Mouse (Mus musculus) liver, embryonic 11.5 days (tissue): ENCODE data around the gene Sbsn. TPM values are rescaled to one million over a fixed set of nuclear protein-coding genes. Genes with fewer than 3 reads are reported as not detected.

Source experiments
- ATAC-seq: fragments of 200-750 bp; cut with Nextera tagmentation; replicated peaks from 2 replicates; pipeline ENCODE4 v1.8.0; 2017; ENCODE audit warnings: moderate number of reproducible peaks, mild to moderate bottlenecking, moderate TSS enrichment, moderate library complexity; ENCODE audit not compliant: low FRiP score
- DNase-seq: peaks from one replicate; pipeline ENCODE4 v3.0.0-alpha.2; 2017; ENCODE audit warnings: low spot score
- H3K27ac ChIP-seq: fragments of 300-500 bp; sonication (generic); 2 replicates; pipeline ENCODE4 v1.5.1; 2014; ENCODE audit warnings: mild to moderate bottlenecking, low read depth, low read length, control low read depth
- H3K27me3 ChIP-seq: fragments of 300-500 bp; sonication (generic); replicated peaks from 2 replicates; pipeline ENCODE4 v1.6.1; 2014; ENCODE audit warnings: low read length, mixed read lengths; ENCODE audit not compliant: control insufficient read depth, insufficient read depth
- H3K36me3 ChIP-seq: fragments of 300-500 bp; sonication (generic); 2 replicates; pipeline ENCODE4 v1.6.1; 2014; ENCODE audit warnings: mild to moderate bottlenecking, low read length, moderate library complexity, mixed read lengths; ENCODE audit not compliant: control insufficient read depth, insufficient read depth
- H3K4me1 ChIP-seq: fragments of 300-500 bp; sonication (generic); replicated peaks from 2 replicates; pipeline ENCODE4 v1.6.1; 2014; ENCODE audit warnings: low read length, mixed read lengths; ENCODE audit not compliant: control insufficient read depth, insufficient read depth
- H3K4me2 ChIP-seq: fragments of 300-500 bp; sonication (generic); 2 replicates; pipeline ENCODE4 v1.6.1; 2014; ENCODE audit warnings: mild to moderate bottlenecking, control low read depth, moderate library complexity
- H3K4me3 ChIP-seq: fragments of 300-500 bp; sonication (generic); 2 replicates; pipeline ENCODE4 v1.5.1; 2014; ENCODE audit warnings: low read depth, low read length, control low read depth
- H3K9ac ChIP-seq: fragments of 300-500 bp; sonication (generic); 2 replicates; pipeline ENCODE4 v1.6.1; 2014; ENCODE audit warnings: low read depth, low read length, control low read depth
- H3K9me3 ChIP-seq: fragments of 300-500 bp; sonication (generic); 2 replicates; pipeline ENCODE4 v1.6.1; 2016; ENCODE audit warnings: low read length, inconsistent platforms, mixed read lengths; ENCODE audit not compliant: control insufficient read depth
- WGBS: fragments of 180-500 bp; shearing (Covaris S2); extraction: QIAGEN DNeasy Blood & Tissue Kit; methylation state at CpG from one replicate; pipeline ENCODE4 v1.1.7; 2014; 5-methylcytosine and 5-hydroxymethylcytosine counted together
- polyA plus RNA-seq: library from polyadenylated mRNA; unstranded; fragments of >200 nt; fragmentation: Nextera tagmentation; extraction: Ambion mirVana; gene quantifications from 2 replicates; pipeline ENCODE4 v1.2.1, GENCODE M21; 2014

Gene Sbsn
- polyA plus RNA-seq: 0.07 and 0.21 TPM in 2 replicates

DNA sequence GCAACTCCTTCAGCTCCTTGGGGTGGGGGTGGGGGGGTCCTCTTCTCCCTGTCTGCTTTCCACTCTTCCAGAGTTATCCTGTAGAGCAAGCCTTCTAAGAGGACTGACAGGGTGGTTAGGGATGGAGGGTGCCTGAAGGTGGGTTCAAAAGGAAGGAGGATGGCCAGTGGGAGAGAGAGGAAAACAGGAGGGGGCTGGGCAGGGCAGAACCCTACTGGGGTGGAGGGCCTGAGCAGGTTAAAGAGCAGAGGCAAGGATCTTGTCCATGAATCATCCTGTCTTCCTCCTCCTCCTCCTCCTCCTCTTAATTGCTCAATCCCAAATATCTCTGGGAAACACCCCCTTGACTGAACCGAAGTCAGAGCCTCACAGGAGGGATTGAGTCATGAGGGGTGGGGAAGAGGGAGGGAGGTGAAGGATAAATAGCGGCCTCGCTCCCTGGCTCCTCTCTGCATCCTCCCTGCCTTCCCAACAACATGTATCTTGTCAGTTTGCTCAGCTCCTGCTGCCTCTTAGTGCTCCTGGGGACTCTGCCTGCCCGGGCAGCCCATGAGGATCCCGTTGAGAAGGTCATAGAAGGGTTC lies at the start of gene Sbsn:
Gene Sbsn (plus strand): TSS at position 386 of the 584 bp plus-strand sequence.
- 54% methylated on average over 5 of the region's 5 CpGs for WGBS
- no peak within 1 kb of the TSS for H3K27ac ChIP-seq
- ATAC-seq: no peak

DNA sequence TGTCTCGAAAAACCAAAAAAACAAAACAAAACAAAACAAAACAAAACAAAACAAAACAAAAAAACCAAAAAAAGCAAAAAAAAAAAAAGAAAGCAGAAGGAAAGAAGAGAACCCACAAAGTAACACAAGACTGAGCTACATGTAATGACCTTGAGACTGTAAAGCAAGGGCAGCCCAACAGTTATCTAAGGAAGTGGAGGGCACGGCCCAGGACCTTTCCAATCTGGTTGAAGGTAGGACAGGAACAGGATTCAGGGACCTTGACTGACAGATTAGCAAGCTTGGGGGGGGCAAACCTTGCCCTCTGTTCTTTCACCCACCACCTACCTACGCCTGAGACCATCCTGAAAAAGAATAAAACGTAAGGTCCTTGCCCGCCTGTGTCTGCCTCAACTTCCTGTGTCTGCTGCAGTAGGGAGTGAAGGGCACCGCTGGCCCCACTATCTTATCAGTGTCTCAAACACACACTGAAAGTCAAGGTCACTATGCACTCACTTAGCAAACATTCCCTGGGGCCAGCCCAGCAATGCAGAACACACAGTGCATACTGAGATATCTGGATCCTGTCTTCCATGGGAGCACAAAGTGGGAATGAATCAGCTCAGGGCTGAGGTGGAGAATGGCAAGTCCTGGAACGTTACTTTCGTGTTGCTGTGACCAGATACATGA lies 44.9 kb upstream of the Sbsn start:
- Histone ChIP-seq H3K9ac (no peak overlapping the region), H3K36me3 (no peaks in the 10 kb centered on the region), H3K27me3 (no peaks in the 10 kb centered on the region), H3K4me2 (peak overlapping the region; percentile 43), H3K4me1 (peaks cover 10% of the 10 kb centered on the region), H3K9me3 (no peaks in the 10 kb centered on the region), H3K4me3 (0 out of 2 replicates have a peak overlapping the region, but pooled peaks have one; percentile 7), H3K27ac (peak overlapping the region; percentile 39; the same call in 1 of the 2 replicates)
- ATAC-seq: peak; percentile 73
- DNase-seq: no peak
- WGBS: 37% methylated on average over 8 of the region's 8 CpGs

More for the DNA sequence above, at the start of gene Sbsn:
- H3K4me3 ChIP-seq: no peak within 1 kb of the TSS
- no peak within 1 kb of the TSS for H3K4me2 ChIP-seq
- no peak within 1 kb of the TSS for H3K9ac ChIP-seq
- no peaks in the 10 kb centered on the region for H3K4me1 ChIP-seq
- no peak for DNase-seq
- H3K27me3 ChIP-seq: no peaks in the 10 kb centered on the region
- H3K36me3 ChIP-seq: peaks cover 3% of the 10 kb centered on the region; the same call in 1 of the 2 replicates
- peaks cover 6% of the 10 kb centered on the region; the same call in 1 of the 2 replicates for H3K9me3 ChIP-seq

- Histone ChIP-seq H3K9ac (no peak overlapping the region), H3K4me2 (no peak overlapping the region), H3K27ac (no peak overlapping the region), H3K4me1 (peaks cover 10% of the 10 kb centered on the region), H3K27me3 (no peaks in the 10 kb centered on the region), H3K36me3 (no peaks in the 10 kb centered on the region), H3K9me3 (no peaks in the 10 kb centered on the region), H3K4me3 (no peak overlapping the region)
- DNase-seq (no peak), ATAC-seq (no peak)
- 94% methylated on average over 1 of the region's 1 CpGs for WGBS
These were observed 43.8 kb upstream of the Sbsn start for GRCm38 (mm10) chr7:30707441-30707840.

DNA sequence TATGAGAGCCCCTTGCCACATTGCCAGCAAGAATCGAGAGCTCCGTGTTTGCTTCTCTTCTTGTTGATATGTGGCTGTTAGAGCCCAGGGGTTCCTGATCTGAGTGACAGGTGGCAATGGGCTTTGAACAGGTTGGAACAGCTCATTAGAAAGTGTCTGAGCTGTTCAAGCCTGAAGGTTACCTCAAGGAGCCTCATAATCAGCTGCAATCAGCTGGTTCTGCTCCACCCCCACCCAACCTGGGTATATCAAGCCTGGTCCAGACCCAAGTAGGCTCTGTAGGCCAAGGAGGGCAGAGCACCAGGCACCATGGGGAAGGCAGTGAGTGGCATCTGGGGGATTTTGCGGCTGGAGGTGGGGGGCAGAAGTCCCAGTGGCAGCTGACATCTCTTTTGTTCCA lies 39.3 kb upstream of the Sbsn start, which contains the start of gene Atp4a:
Gene Atp4a (plus strand): TSS at position 268 of the 400 bp plus-strand sequence.
- ATAC-seq: no peak
- DNase-seq: no peak
- Histone ChIP-seq H3K4me2 (no peak within 1 kb of the TSS), H3K27ac (no peak within 1 kb of the TSS), H3K27me3 (peaks cover 24% of the 10 kb centered on the region), H3K9ac (no peak within 1 kb of the TSS), H3K36me3 (no peaks in the 10 kb centered on the region), H3K4me3 (no peak within 1 kb of the TSS), H3K4me1 (peaks cover 4% of the 10 kb centered on the region), H3K9me3 (no peaks in the 10 kb centered on the region)
- 79% methylated on average over 3 of the region's 3 CpGs for WGBS

DNA sequence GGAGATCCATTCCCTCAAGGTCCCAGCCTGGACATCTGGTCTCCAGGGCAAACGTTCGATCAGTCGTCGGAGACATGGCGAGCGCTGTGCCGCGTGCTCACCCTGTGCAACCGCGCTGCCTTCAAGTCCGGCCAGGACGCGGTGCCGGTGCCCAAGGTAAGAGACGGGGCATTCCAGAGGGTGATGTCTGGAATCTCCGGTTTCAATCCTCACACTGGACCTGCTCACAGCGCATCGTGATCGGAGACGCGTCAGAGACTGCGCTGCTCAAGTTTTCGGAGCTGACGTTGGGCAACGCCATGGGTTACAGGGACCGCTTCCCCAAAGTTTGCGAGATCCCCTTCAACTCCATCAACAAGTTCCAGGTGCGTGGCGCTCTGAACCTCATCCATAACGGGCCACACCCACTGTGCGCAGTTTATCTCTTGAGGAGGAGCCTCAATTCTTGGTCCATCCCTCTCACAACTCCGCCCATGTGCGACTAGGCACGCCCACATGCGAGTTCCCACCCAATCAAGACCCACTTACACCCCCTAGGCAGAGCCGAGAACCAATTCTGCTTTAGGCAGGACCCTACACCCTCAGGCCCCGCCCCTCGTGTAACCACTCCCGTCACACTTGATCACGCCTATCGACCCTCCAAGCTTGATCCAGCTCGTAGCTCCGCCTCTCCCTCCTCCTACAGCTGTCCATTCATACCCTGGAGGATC lies 34.1 kb upstream of the Sbsn start:
- peak overlapping the region; percentile 41 for H3K4me3 ChIP-seq
- WGBS: 3% methylated on average over 43 of the region's 43 CpGs
- peaks cover 11% of the 10 kb centered on the region for H3K4me1 ChIP-seq
- H3K27ac ChIP-seq: no peak overlapping the region
- H3K4me2 ChIP-seq: peak overlapping the region; percentile 79
- H3K27me3 ChIP-seq: peaks cover 26% of the 10 kb centered on the region
- peak; percentile 87 for DNase-seq
- H3K9ac ChIP-seq: peak overlapping the region; percentile 49; the same call in 1 of the 2 replicates
- ATAC-seq: peak; percentile 98
- no peaks in the 10 kb centered on the region for H3K9me3 ChIP-seq
- no peaks in the 10 kb centered on the region for H3K36me3 ChIP-seq

DNA sequence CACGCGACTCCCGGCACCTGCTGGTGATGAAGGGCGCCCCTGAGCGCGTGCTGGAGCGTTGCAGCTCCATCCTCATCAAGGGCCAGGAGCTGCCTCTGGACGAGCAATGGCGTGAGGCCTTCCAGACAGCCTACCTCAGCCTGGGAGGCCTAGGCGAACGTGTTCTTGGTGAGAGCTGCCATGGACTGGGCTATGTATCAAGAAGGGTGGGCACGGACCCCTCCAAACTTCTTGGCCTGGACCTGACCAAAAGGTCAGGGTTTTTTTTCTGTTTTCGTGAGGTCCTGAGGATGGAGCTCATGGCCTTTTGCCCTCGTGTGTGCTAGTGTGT lies 33.6 kb upstream of the Sbsn start:
- Histone ChIP-seq H3K9me3 (no peaks in the 10 kb centered on the region), H3K4me2 (peak overlapping the region; percentile 79), H3K4me1 (peaks cover 11% of the 10 kb centered on the region), H3K4me3 (peak overlapping the region; percentile 41), H3K27me3 (peaks cover 26% of the 10 kb centered on the region), H3K36me3 (no peaks in the 10 kb centered on the region), H3K9ac (0 out of 2 replicates have a peak overlapping the region, but pooled peaks have one; percentile 49), H3K27ac (no peak overlapping the region)
- DNase-seq (no peak), ATAC-seq (no peak)
- 14% methylated on average over 14 of the region's 14 CpGs for WGBS

DNA sequence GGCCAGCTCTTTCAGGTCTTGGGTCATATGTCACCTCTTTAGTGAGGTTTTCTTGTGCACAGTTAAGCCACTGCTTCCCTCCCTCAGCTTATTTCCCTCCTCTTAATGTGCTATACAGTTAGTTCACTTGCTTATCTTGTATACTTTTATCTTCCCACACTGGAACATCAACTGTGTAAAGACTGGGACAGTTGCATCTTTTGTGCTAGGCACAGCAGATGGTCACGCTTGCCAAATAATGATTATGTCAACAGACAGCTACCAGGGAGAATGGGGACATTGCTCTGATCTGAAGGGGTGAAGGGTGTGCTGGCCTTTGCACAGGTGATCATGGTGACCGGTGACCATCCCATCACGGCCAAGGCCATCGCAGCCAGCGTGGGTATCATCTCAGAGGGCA lies 31.6 kb upstream of the Sbsn start:
- no peak overlapping the region for H3K4me2 ChIP-seq
- peaks cover 13% of the 10 kb centered on the region for H3K4me1 ChIP-seq
- H3K27ac ChIP-seq: no peak overlapping the region
- no peaks in the 10 kb centered on the region for H3K9me3 ChIP-seq
- no peak overlapping the region for H3K9ac ChIP-seq
- 88% methylated on average over 5 of the region's 5 CpGs for WGBS
- ATAC-seq (no peak), DNase-seq (no peak)
- H3K27me3 ChIP-seq: peaks cover 25% of the 10 kb centered on the region
- H3K36me3 ChIP-seq: no peaks in the 10 kb centered on the region
- no peak overlapping the region for H3K4me3 ChIP-seq

DNA sequence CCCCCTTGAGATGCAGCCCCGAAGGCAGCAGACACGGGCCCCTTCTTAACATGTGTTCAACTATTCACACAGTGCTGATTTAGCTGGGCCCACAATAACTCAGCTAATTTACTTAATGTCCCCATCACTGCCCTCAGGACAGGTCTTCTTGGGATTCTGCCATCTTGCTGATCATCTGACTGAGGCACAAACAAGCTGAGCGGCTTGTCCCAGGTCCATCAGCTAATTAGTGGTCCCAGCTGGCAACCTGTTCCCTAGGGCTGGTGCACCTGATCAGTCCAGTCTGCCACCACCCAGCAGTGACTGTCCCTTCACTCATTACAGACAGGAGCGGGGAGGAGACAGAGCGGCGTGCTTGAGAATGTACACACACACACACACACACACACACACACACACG lies 30.0 kb upstream of the Sbsn start:
- Histone ChIP-seq H3K27me3 (peaks cover 9% of the 10 kb centered on the region), H3K9me3 (no peaks in the 10 kb centered on the region), H3K36me3 (no peaks in the 10 kb centered on the region), H3K4me2 (no peak overlapping the region), H3K9ac (no peak overlapping the region), H3K4me1 (peaks cover 13% of the 10 kb centered on the region), H3K4me3 (no peak overlapping the region), H3K27ac (no peak overlapping the region)
- no peak for DNase-seq
- WGBS: 89% methylated on average over 7 of the region's 7 CpGs
- ATAC-seq: no peak
